Mouse (Mus musculus) liver, embryonic 13.5 days (tissue): ENCODE measurements around the gene Kcne2. TPM values are rescaled to one million over a fixed set of nuclear protein-coding genes. Genes with fewer than 3 reads are reported as not detected.

ENCODE experiments used
- ATAC-seq: fragments of 200-750 bp; cut with Nextera tagmentation; 2 replicates; pipeline ENCODE4 v1.8.0; 2017; ENCODE audit warnings: low read depth, mild to moderate bottlenecking, moderate number of reproducible peaks, moderate library complexity
- DNase-seq: peaks from one replicate; pipeline ENCODE4 v3.0.0; 2022
- H3K27ac ChIP-seq: fragments of 300-500 bp; sonication (generic); 2 replicates; pipeline ENCODE4 v1.5.1; 2015; ENCODE audit warnings: moderate library complexity, mild to moderate bottlenecking, inconsistent platforms
- H3K27me3 ChIP-seq: fragments of 300-500 bp; sonication (generic); 2 replicates; pipeline ENCODE4 v1.6.1; 2015; ENCODE audit warnings: mild to moderate bottlenecking, inconsistent platforms
- H3K36me3 ChIP-seq: fragments of 300-500 bp; sonication (generic); 2 replicates; pipeline ENCODE4 v1.6.1; 2015; ENCODE audit warnings: mild to moderate bottlenecking, inconsistent platforms
- H3K4me1 ChIP-seq: fragments of 300-500 bp; sonication (generic); replicated peaks from 2 replicates; pipeline ENCODE4 v1.6.1; 2015; ENCODE audit warnings: inconsistent platforms
- H3K4me2 ChIP-seq: fragments of 300-500 bp; sonication (generic); 2 replicates; pipeline ENCODE4 v1.6.1; 2015; ENCODE audit warnings: inconsistent platforms, mild to moderate bottlenecking, moderate library complexity
- H3K4me3 ChIP-seq: fragments of 300-500 bp; sonication (generic); replicated peaks from 2 replicates; pipeline ENCODE4 v1.5.1; 2015; ENCODE audit warnings: mild to moderate bottlenecking, inconsistent platforms
- H3K9ac ChIP-seq: fragments of 300-500 bp; sonication (generic); 2 replicates; pipeline ENCODE4 v1.6.1; 2015; ENCODE audit warnings: mild to moderate bottlenecking, inconsistent platforms
- H3K9me3 ChIP-seq: fragments of 300-500 bp; sonication (generic); replicated peaks from 2 replicates; pipeline ENCODE4 v1.6.1; 2016; ENCODE audit warnings: inconsistent platforms
- WGBS: fragments of 180-500 bp; shearing (Covaris S2); methylation state at CpG from one replicate; pipeline ENCODE4 v1.1.7; 2015; ENCODE audit not compliant: insufficient replicate concordance; 5-methylcytosine and 5-hydroxymethylcytosine counted together
- polyA plus RNA-seq: library from polyadenylated mRNA; unstranded; fragments of >200 nt; fragmentation: Nextera tagmentation; extraction: Ambion mirVana; gene quantifications from 2 replicates; pipeline ENCODE4 v1.2.1, GENCODE M21; 2015

The Kcne2 gene
- polyA plus RNA-seq, 1 experiment from 2014 or later = 0.06 TPM

GRCm38 (mm10) chr16:92309126-92309525, 16.9 kb downstream of the Kcne2 start:
- H3K9ac ChIP-seq = no peak overlapping the region
- 75% methylated on average over 4 of the region's 4 CpGs for WGBS
- no peak overlapping the region for H3K4me3 ChIP-seq
- no peaks in the 10 kb centered on the region; the same call in 1 of the 2 replicates for H3K4me1 ChIP-seq
- H3K9me3 ChIP-seq = no peaks in the 10 kb centered on the region
- ATAC-seq (no peak), DNase-seq (no peak)
- peaks cover 24% of the 10 kb centered on the region for H3K36me3 ChIP-seq
- no peaks in the 10 kb centered on the region for H3K27me3 ChIP-seq
- H3K27ac ChIP-seq = no peak overlapping the region
- no peak overlapping the region for H3K4me2 ChIP-seq

- Histone ChIP-seq H3K4me1 (peaks cover 3% of the 10 kb centered on the region), H3K4me3 (no peak overlapping the region), H3K9me3 (no peaks in the 10 kb centered on the region), H3K9ac (no peak overlapping the region), H3K4me2 (no peak overlapping the region), H3K27ac (no peak overlapping the region), H3K36me3 (peaks cover 13% of the 10 kb centered on the region), H3K27me3 (no peaks in the 10 kb centered on the region)
- 46% methylated on average over 13 of the region's 13 CpGs for WGBS
- ATAC-seq (0 out of 2 replicates have a peak, but pooled peaks have one; percentile 54), DNase-seq (peak; percentile 26)
These were observed 22.0 kb downstream of the Kcne2 start for GRCm38 (mm10) chr16:92313953-92314741.

GRCm38 (mm10) chr16:92316049-92316738, 24.0 kb downstream of the Kcne2 start:
- DNase-seq = no peak
- Histone ChIP-seq H3K36me3 (peaks cover 9% of the 10 kb centered on the region), H3K4me2 (no peak overlapping the region), H3K4me3 (no peak overlapping the region), H3K27me3 (no peaks in the 10 kb centered on the region), H3K9me3 (no peaks in the 10 kb centered on the region), H3K9ac (no peak overlapping the region), H3K27ac (no peak overlapping the region), H3K4me1 (peaks cover 8% of the 10 kb centered on the region)
- ATAC-seq = no peak
- 64% methylated on average over 7 of the region's 7 CpGs for WGBS

- no peak overlapping the region for H3K9ac ChIP-seq
- no peaks in the 10 kb centered on the region for H3K27me3 ChIP-seq
- ATAC-seq (no peak), DNase-seq (peak; percentile 62)
- no peak overlapping the region for H3K27ac ChIP-seq
- H3K9me3 ChIP-seq = no peaks in the 10 kb centered on the region
- 40% methylated on average over 20 of the region's 20 CpGs for WGBS
- H3K36me3 ChIP-seq = no peaks in the 10 kb centered on the region
- no peak overlapping the region for H3K4me3 ChIP-seq
- no peak overlapping the region for H3K4me2 ChIP-seq
- H3K4me1 ChIP-seq = peaks cover 8% of the 10 kb centered on the region
These were observed 27.3 kb downstream of the Kcne2 start for GRCm38 (mm10) chr16:92319353-92320109.

GRCm38 (mm10) chr16:92320361-92320760, 28.2 kb downstream of the Kcne2 start:
- Histone ChIP-seq H3K36me3 (no peaks in the 10 kb centered on the region), H3K27me3 (no peaks in the 10 kb centered on the region), H3K9ac (no peak overlapping the region), H3K27ac (no peak overlapping the region), H3K4me2 (no peak overlapping the region), H3K4me3 (no peak overlapping the region), H3K9me3 (no peaks in the 10 kb centered on the region), H3K4me1 (peaks cover 8% of the 10 kb centered on the region; the same call in 1 of the 2 replicates)
- 64% methylated on average over 3 of the region's 3 CpGs for WGBS
- ATAC-seq (no peak), DNase-seq (no peak)

- ATAC-seq = no peak
- WGBS = 75% methylated on average over 8 of the region's 8 CpGs
These were observed 29.2 kb downstream of the Kcne2 start, which contains the start of gene Fam243 for GRCm38 (mm10) chr16:92321341-92321740. Gene Fam243, minus strand, starts transcription at chr16:92321441.

GRCm38 (mm10) chr16:92324309-92325061, 32.3 kb downstream of the Kcne2 start:
- Histone ChIP-seq H3K9ac (no peak overlapping the region), H3K4me2 (no peak overlapping the region), H3K27me3 (peaks cover 6% of the 10 kb centered on the region; the same call in 1 of the 2 replicates), H3K36me3 (no peaks in the 10 kb centered on the region), H3K4me3 (no peak overlapping the region), H3K9me3 (no peaks in the 10 kb centered on the region), H3K4me1 (0 out of 2 replicates have a peak, but pooled peaks cover 3% of the 10 kb centered on the region), H3K27ac (no peak overlapping the region)
- 66% methylated on average over 7 of the region's 7 CpGs for WGBS
- ATAC-seq (no peak), DNase-seq (no peak)

More at GRCm38 (mm10) chr16:92321341-92321740, 29.2 kb downstream of the Kcne2 start, which contains the start of gene Fam243:
- no peak within 1 kb of the TSS for H3K27ac ChIP-seq
- H3K9me3 ChIP-seq = no peaks in the 10 kb centered on the region
- no peak within 1 kb of the TSS for H3K4me3 ChIP-seq
- no peak within 1 kb of the TSS for H3K9ac ChIP-seq
- H3K36me3 ChIP-seq = no peaks in the 10 kb centered on the region
- H3K4me1 ChIP-seq = peaks cover 8% of the 10 kb centered on the region; the same call in 1 of the 2 replicates
- DNase-seq = no peak
- H3K27me3 ChIP-seq = peaks cover 3% of the 10 kb centered on the region; the same call in 1 of the 2 replicates
- H3K4me2 ChIP-seq = no peak within 1 kb of the TSS

- no peak overlapping the region for H3K27ac ChIP-seq
- DNase-seq (no peak), ATAC-seq (no peak)
- H3K9me3 ChIP-seq = no peaks in the 10 kb centered on the region
- H3K27me3 ChIP-seq = peaks cover 6% of the 10 kb centered on the region; the same call in 1 of the 2 replicates
- no peak overlapping the region for H3K4me3 ChIP-seq
- 50% methylated on average over 1 of the region's 1 CpGs for WGBS
- no peaks in the 10 kb centered on the region for H3K4me1 ChIP-seq
- no peak overlapping the region for H3K4me2 ChIP-seq
- H3K36me3 ChIP-seq = no peaks in the 10 kb centered on the region
- no peak overlapping the region for H3K9ac ChIP-seq
These were observed 32.8 kb downstream of the Kcne2 start for GRCm38 (mm10) chr16:92325062-92325406.

- no peak for ATAC-seq
- Histone ChIP-seq H3K9me3 (no peaks in the 10 kb centered on the region), H3K27ac (no peak overlapping the region), H3K27me3 (peaks cover 6% of the 10 kb centered on the region; the same call in 1 of the 2 replicates), H3K4me2 (no peak overlapping the region), H3K9ac (no peak overlapping the region), H3K36me3 (no peaks in the 10 kb centered on the region), H3K4me3 (no peak overlapping the region), H3K4me1 (no peaks in the 10 kb centered on the region)
- no peak for DNase-seq
- WGBS = 72% methylated on average over 10 of the region's 10 CpGs
These were observed 35.7 kb downstream of the Kcne2 start for GRCm38 (mm10) chr16:92327911-92328310.

- WGBS = 36% methylated on average over 5 of the region's 5 CpGs
- Histone ChIP-seq H3K27ac (no peak overlapping the region), H3K27me3 (peaks cover 15% of the 10 kb centered on the region; the same call in 1 of the 2 replicates), H3K4me1 (no peaks in the 10 kb centered on the region), H3K9ac (no peak overlapping the region), H3K36me3 (no peaks in the 10 kb centered on the region), H3K4me2 (no peak overlapping the region), H3K4me3 (no peak overlapping the region), H3K9me3 (no peaks in the 10 kb centered on the region)
- ATAC-seq (no peak), DNase-seq (no peak)
These were observed 38.8 kb downstream of the Kcne2 start for GRCm38 (mm10) chr16:92330966-92331365.
